Mouse (Mus musculus) kidney, adult 2 months (tissue): Measurements from ENCODE around the gene Slc22a5.

ENCODE experiments used
- CTCF ChIP-seq: fragments of 200-500 bp; conservative IDR thresholded peaks from 2 replicates; pipeline ENCODE4 v1.5.1; 2011; ENCODE audit warnings: low read depth, mild to moderate bottlenecking, control low read depth, low read length, moderate library complexity, mixed read lengths; ENCODE audit not compliant: insufficient read depth, insufficient read length
- POLR2A ChIP-seq: fragments of 200-500 bp; IDR thresholded peaks from one replicate; pipeline ENCODE4 v1.6.1; 2011; ENCODE audit warnings: low read depth, low read length, control low read depth

DNA sequence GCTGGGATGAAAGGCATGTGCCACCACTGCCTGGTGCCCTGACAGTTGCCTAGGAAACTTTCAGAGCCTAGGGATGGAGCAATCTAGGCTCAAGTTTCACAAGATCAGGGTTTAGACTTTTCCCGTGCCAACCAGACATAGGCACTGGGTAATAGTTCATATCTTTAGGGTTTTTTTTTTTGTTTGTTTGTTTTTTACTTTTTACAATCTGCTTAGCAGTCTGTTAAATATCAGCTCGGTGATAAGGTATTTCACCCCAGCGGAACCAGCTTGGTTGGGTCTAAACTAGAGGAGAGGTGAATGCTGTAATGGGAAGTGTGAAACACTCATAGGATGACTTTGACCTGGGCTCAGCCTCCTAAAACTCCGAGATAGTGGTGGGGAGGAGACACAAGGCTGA, 19.6 kb upstream of the Slc22a5 start:
- TF ChIP-seq CTCF (no peak), POLR2A (no peak)
